Mouse (Mus musculus) forebrain, embryonic 11.5 days (tissue): Measurements from ENCODE around the gene Fam133b. TPM values are rescaled to one million over a fixed set of nuclear protein-coding genes. Genes with fewer than 3 reads are reported as not detected.
"Not testable (repeated sequence)": the region's sequence is repeated elsewhere in the genome, so short reads cannot be mapped to it uniquely, and the experiment has no call there.

Source experiments
- ATAC-seq: fragments of 200-750 bp; cut with Nextera tagmentation; replicated peaks from 2 replicates; pipeline ENCODE4 v1.8.0; 2017; ENCODE audit warnings: moderate TSS enrichment; ENCODE audit not compliant: low FRiP score
- DNase-seq: peaks from one replicate; pipeline ENCODE4 v3.0.0-alpha.2; 2017; ENCODE audit warnings: low spot score
- H3K27ac ChIP-seq: fragments of 300-500 bp; sonication (generic); 2 replicates; pipeline ENCODE4 v1.5.1; 2014; ENCODE audit warnings: low read depth, low read length
- H3K27me3 ChIP-seq: fragments of 300-500 bp; sonication (generic); 2 replicates; pipeline ENCODE4 v1.6.1; 2014; ENCODE audit warnings: mild to moderate bottlenecking, low read length, mixed read lengths; ENCODE audit not compliant: control insufficient read depth, insufficient read depth
- H3K36me3 ChIP-seq: fragments of 300-500 bp; sonication (generic); 2 replicates; pipeline ENCODE4 v1.6.1; 2014; ENCODE audit warnings: mild to moderate bottlenecking, low read length, moderate library complexity, mixed read lengths; ENCODE audit not compliant: control insufficient read depth, insufficient read depth
- H3K4me1 ChIP-seq: fragments of 300-500 bp; sonication (generic); replicated peaks from 2 replicates; pipeline ENCODE4 v1.6.1; 2014; ENCODE audit warnings: low read length, mixed read lengths; ENCODE audit not compliant: control insufficient read depth, insufficient read depth
- H3K4me2 ChIP-seq: fragments of 300-500 bp; sonication (generic); 2 replicates; pipeline ENCODE4 v1.6.1; 2014; ENCODE audit warnings: low read depth, mild to moderate bottlenecking, low read length, moderate library complexity, mixed read lengths; ENCODE audit not compliant: severe bottlenecking
- H3K4me3 ChIP-seq: fragments of 300-500 bp; sonication (generic); 2 replicates; pipeline ENCODE4 v1.5.1; 2014; ENCODE audit warnings: low read depth, low read length
- H3K9ac ChIP-seq: fragments of 300-500 bp; sonication (generic); 2 replicates; pipeline ENCODE4 v1.6.1; 2014; ENCODE audit warnings: low read length
- H3K9me3 ChIP-seq: fragments of 300-500 bp; sonication (generic); 2 replicates; pipeline ENCODE4 v1.6.1; 2016; ENCODE audit warnings: low read length, mixed read lengths; ENCODE audit not compliant: control insufficient read depth
- WGBS: fragments of 180-500 bp; shearing (Covaris S2); extraction: QIAGEN DNeasy Blood & Tissue Kit; methylation state at CpG from one replicate; pipeline ENCODE4 v1.1.7; 2014; 5-methylcytosine and 5-hydroxymethylcytosine counted together
- polyA plus RNA-seq: library from polyadenylated mRNA; unstranded; fragments of >200 nt; fragmentation: Nextera tagmentation; extraction: Ambion mirVana; gene quantifications from 2 replicates; pipeline ENCODE4 v1.2.1, GENCODE M21; 2014

Fam133b gene
- polyA plus RNA-seq, 1 experiment from 2014 or later, result 43.7 TPM

DNA sequence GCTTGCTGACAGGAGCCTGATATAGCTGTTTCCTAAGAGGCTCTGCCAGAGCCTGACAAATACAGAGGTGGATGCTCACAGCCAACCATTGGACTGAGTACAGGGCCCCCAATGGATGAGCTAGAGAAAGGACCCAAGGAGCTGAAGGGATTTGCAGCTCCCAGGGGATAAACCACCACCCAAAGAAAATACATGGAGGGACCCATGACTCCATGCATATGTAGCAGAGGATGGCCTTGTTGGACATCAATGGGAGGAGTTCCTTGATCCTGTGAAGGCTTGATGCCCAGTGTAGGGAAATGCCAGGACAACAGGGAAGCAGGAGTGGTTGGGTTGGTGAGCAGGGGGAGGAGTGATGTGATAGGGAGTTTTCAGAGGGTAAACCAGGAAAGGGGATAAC, 11.6 kb upstream of the Fam133b start:
- H3K36me3 ChIP-seq, H3K9me3 ChIP-seq, H3K27ac ChIP-seq, DNase-seq, H3K9ac ChIP-seq, ATAC-seq, H3K27me3 ChIP-seq, H3K4me3 ChIP-seq, H3K4me2 ChIP-seq, H3K4me1 ChIP-seq: not testable (repeated sequence)

DNA sequence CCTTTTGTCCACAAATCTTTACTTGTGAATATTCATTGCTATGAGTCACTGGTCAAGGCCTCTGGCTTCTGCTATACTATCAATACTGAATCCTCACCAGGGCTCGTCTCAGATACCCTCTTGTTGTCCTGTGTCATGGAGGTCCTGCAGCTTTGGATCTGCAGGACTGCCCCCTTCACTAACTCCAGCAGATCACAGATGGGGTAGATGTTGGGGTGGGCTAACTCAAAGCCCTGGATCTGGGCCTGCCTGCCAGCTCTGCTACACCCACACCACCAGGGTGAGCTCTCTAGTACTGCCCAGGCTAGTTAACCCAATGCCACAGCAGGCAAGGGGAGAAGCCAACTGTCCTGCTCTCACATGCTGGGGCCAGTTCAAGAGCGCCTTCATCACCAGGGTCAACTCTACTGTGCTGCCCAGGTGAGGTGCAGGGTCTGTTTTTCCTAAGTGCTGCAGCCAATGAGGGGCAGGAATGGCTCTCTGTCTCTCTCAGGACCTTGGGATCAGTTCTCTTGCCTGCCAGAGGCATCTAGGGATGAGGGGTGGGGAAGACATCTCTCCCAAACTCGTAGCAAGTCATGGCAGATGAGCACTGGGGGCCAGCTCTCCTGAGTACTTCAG, 6.9 kb upstream of the Fam133b start:
- no peak for DNase-seq
- Histone ChIP-seq H3K9me3 (no peaks in the 10 kb centered on the region), H3K4me1 (no peaks in the 10 kb centered on the region), H3K4me3 (no peak overlapping the region), H3K4me2 (no peak overlapping the region), H3K27ac (no peak overlapping the region), H3K27me3 (no peaks in the 10 kb centered on the region), H3K36me3 (no peaks in the 10 kb centered on the region), H3K9ac (no peak overlapping the region)
- no peak for ATAC-seq
- WGBS, result 70% methylated on average over 3 of the region's 3 CpGs

DNA sequence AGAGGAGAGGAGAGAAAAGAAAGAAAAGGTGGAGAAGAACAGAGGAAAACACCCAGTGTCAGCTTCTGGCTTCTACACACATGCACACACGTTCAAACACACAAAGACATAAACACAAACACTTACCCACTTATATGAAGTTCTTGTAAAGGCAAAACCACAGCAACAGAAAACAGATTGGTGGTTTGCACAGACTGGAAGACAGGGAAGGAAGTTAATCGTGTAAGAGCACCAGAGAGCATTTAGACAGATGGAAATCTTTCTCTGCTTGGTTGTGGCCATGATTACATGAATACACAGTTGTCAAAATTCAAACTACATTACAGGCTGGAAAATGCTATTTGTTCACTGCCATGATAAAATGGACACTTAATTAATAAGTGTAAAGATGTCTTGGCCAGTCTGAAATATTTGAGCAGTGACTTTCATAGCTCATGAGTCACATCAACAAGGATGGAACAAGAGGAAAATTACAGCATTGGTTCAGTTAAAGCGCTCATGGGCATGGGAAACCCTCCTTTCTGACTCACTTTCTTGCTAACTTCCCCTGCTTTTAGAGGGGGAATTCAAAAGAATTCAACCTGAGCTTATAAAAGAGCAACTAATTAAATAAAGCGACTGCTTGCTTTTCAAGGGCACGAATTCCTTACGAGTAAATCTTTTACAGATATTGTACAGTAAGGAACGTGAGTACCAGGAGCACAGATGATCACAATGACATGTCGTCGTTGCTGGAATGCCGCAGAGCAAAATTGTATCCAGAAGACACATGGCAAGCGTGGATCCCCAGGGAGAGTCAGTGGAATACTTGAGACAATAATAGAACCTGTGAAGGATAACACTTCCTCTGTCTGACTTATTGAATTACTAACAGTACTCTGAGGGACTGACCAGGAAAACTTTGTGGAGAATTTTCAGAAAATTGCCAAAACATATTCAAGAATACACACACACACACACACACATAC, 4.8 kb upstream of the Fam133b start:
- Histone ChIP-seq H3K4me2 (no peak overlapping the region), H3K36me3 (no peaks in the 10 kb centered on the region), H3K27ac (no peak overlapping the region), H3K9me3 (no peaks in the 10 kb centered on the region), H3K9ac (no peak overlapping the region), H3K27me3 (no peaks in the 10 kb centered on the region), H3K4me1 (no peaks in the 10 kb centered on the region), H3K4me3 (no peak overlapping the region)
- 72% methylated on average over 11 of the region's 11 CpGs for WGBS
- ATAC-seq, result no peak
- no peak for DNase-seq

GRCm38 (mm10) chr5:3541871-3542270, 1.8 kb upstream of the Fam133b start:
- H3K27me3 ChIP-seq, result no peaks in the 10 kb centered on the region
- no peaks in the 10 kb centered on the region for H3K36me3 ChIP-seq
- H3K9ac ChIP-seq, result no peak overlapping the region
- no peaks in the 10 kb centered on the region for H3K9me3 ChIP-seq
- DNase-seq (no peak), ATAC-seq (no peak)
- H3K4me3 ChIP-seq, result no peak overlapping the region
- H3K27ac ChIP-seq, result no peak overlapping the region
- H3K4me1 ChIP-seq, result no peaks in the 10 kb centered on the region
- 81% methylated on average over 6 of the region's 6 CpGs for WGBS
- no peak overlapping the region for H3K4me2 ChIP-seq

- peak; percentile 25; the same call in 1 of the 2 replicates for ATAC-seq
- H3K4me2 ChIP-seq, result peak overlapping the region; percentile 77
- no peak for DNase-seq
- peak overlapping the region; percentile 89 for H3K4me3 ChIP-seq
- no peaks in the 10 kb centered on the region for H3K9me3 ChIP-seq
- WGBS, result 9% methylated on average over 7 of the region's 7 CpGs
- H3K4me1 ChIP-seq, result no peaks in the 10 kb centered on the region
- H3K36me3 ChIP-seq, result no peaks in the 10 kb centered on the region
- H3K9ac ChIP-seq, result peak overlapping the region; percentile 93
- H3K27me3 ChIP-seq, result no peaks in the 10 kb centered on the region
- H3K27ac ChIP-seq, result no peak overlapping the region
These were observed 792 bp downstream of the Fam133b start for GRCm38 (mm10) chr5:3544480-3544769.

DNA sequence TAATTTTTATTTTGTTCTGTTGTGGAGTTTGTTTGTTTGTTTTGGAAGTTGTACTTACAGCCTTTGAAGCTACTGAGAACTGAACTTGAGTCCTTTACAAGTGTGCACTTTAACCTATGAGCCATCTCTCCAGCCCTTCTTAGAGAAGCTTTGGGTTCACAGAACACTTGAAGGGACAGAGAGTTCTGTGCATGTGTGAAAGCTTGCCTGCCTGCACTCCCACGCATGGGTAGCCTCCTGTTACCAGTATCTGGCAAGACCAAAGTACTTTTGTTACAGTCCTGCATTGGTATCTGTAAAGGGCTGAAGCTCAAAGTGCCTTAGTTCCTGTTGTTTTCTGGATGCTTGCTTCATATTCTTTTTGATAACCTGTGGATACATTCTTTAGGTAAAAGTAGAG, 2.6 kb downstream of the Fam133b start:
- Histone ChIP-seq H3K9me3 (no peaks in the 10 kb centered on the region), H3K36me3 (no peaks in the 10 kb centered on the region), H3K27ac (no peak overlapping the region), H3K27me3 (no peaks in the 10 kb centered on the region), H3K4me3 (no peak overlapping the region), H3K9ac (no peak overlapping the region), H3K4me2 (no peak overlapping the region), H3K4me1 (no peaks in the 10 kb centered on the region)
- ATAC-seq, result no peak
- WGBS, result 87% methylated on average over 1 of the region's 1 CpGs
- DNase-seq, result no peak

DNA sequence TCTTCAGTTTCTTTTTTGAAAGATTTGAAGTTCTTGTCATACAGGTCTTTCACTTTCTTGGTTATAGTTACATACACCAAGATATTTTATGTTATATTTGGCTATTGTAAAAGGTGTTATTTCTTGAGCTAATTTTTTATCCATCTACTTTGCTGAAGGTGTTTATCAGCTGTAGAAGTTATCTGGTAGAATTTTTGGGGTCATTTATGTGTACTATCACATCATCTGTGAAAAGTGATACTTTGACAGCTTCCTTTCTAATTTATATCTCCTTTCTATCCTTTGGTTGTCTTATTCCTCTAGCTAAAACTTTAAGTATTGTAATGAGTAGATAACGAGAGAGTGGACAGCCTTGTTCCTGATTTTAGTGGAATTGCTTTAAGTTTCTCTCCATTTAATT, 7.8 kb downstream of the Fam133b start:
- Histone ChIP-seq H3K4me1 (no peaks in the 10 kb centered on the region), H3K9me3 (no peaks in the 10 kb centered on the region), H3K27ac (no peak overlapping the region), H3K4me3 (no peak overlapping the region), H3K9ac (no peak overlapping the region), H3K27me3 (no peaks in the 10 kb centered on the region), H3K4me2 (no peak overlapping the region), H3K36me3 (peaks cover 2% of the 10 kb centered on the region; the same call in 1 of the 2 replicates)
- 92% methylated on average over 1 of the region's 1 CpGs for WGBS
- DNase-seq (no peak), ATAC-seq (no peak)

DNA sequence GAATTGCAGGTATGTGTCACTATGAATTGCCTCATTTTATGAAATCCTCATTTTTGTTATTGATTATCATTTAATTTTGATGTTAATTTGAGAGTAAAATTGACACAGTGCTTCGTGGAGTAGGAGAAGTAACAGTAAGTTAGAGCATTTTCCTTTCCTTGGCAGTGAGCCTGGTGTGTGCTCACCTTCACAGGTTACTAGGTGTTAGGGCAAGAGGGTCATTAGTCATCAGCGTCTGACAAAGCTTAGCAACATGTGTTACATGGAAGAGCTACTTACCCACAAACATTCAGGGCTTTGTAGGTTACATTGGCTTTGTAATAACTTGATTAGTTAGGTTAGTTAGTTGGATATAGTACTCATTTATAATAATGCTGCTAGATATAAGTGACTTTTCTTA, 10.6 kb downstream of the Fam133b start:
- Histone ChIP-seq H3K27me3 (no peaks in the 10 kb centered on the region), H3K36me3 (peaks cover 2% of the 10 kb centered on the region), H3K9ac (no peak overlapping the region), H3K4me1 (no peaks in the 10 kb centered on the region), H3K9me3 (no peaks in the 10 kb centered on the region), H3K4me3 (no peak overlapping the region), H3K4me2 (no peak overlapping the region), H3K27ac (no peak overlapping the region)
- 94% methylated on average over 2 of the region's 2 CpGs for WGBS
- DNase-seq (no peak), ATAC-seq (no peak)

DNA sequence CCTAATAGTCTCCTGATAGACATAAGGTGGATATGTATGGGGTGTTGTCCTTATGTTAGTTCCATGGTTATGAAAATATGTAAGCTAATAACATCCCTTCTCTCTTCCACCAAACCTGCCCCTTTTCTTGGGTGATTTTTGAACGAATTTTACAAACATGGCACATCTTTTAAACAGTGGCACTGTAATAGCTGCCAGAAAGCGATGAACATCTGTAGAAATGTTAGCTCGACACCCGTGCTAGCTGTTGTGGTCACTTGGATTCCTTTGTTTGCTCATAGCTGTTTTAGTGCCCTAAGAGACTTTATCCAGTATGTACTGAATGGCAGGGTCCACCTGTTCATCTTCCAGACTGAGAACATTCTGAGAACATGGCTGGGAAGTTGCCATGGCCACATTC, 27.6 kb downstream of the Fam133b start, which contains the start of gene 1700109H08Rik:
1700109H08Rik (plus strand) TSS at position 301 of the 400 bp plus-strand sequence.
- 92% methylated on average over 4 of the region's 4 CpGs for WGBS
- Histone ChIP-seq H3K9ac (no peak within 1 kb of the TSS), H3K27ac (no peak within 1 kb of the TSS), H3K9me3 (peaks cover 4% of the 10 kb centered on the region; the same call in 1 of the 2 replicates), H3K36me3 (peaks cover 27% of the 10 kb centered on the region), H3K4me1 (no peaks in the 10 kb centered on the region), H3K27me3 (no peaks in the 10 kb centered on the region), H3K4me3 (no peak within 1 kb of the TSS), H3K4me2 (no peak within 1 kb of the TSS)
- no peak for DNase-seq
- no peak for ATAC-seq
